22 mouse cellular contexts compared by ENCODE assay signal in genomic region chr5:84519836-84520235, GRCm38 (mm10).
DNase-seq lines count a peak whose midpoint lies in the region; ATAC-seq and TF ChIP-seq lines count a peak whose summit lies in the region.
"Had no signal": no experiment of that assay in that cellular context is flagged by ENCODE, and none has a peak within 500 bp of the region (broad histone marks: within the 10 kb centered on the region; RNA-seq: fewer than 3 reads in every experiment).

No protein-coding gene starts in this region.

- H3K9ac ChIP-seq in hindbrain, postnatal 0 days (replicated peaks; ENCODE audit: low read length): no peak overlapping the region
- no peak overlapping the region for H3K9ac ChIP-seq in midbrain, postnatal 0 days (replicated peaks; ENCODE audit: low read length, poor library complexity, severe bottlenecking)
- no peak overlapping the region for H3K9ac ChIP-seq in midbrain, embryonic 13.5 days (replicated peaks)
- H3K9ac ChIP-seq: embryonic facial prominence, embryonic 13.5 days; forebrain, embryonic 15.5 days; heart, embryonic 12.5 days; heart, embryonic 15.5 days; hindbrain, embryonic 14.5 days had no signal

- no peaks in the 10 kb centered on the region for H3K4me1 ChIP-seq in hindbrain, postnatal 0 days (ENCODE audit: insufficient read depth, low read length)
- H3K4me1 ChIP-seq in hindbrain, embryonic 10.5 days (replicated peaks): no peaks in the 10 kb centered on the region
- H3K4me1 ChIP-seq in midbrain, postnatal 0 days (ENCODE audit: insufficient read depth, low read length): no peaks in the 10 kb centered on the region
- no peaks in the 10 kb centered on the region for H3K4me1 ChIP-seq in midbrain, embryonic 13.5 days (replicated peaks)
- H3K4me1 ChIP-seq: embryonic facial prominence, embryonic 13.5 days; forebrain, embryonic 15.5 days; heart, embryonic 12.5 days; heart, embryonic 15.5 days had no signal

- no peaks in the 10 kb centered on the region for H3K36me3 ChIP-seq in hindbrain, postnatal 0 days (ENCODE audit: insufficient read depth, low read length)
- no peaks in the 10 kb centered on the region for H3K36me3 ChIP-seq in hindbrain, embryonic 10.5 days
- no peaks in the 10 kb centered on the region for H3K36me3 ChIP-seq in midbrain, postnatal 0 days (ENCODE audit: insufficient read depth, low read length)
- H3K36me3 ChIP-seq in midbrain, embryonic 13.5 days: no peaks in the 10 kb centered on the region
- H3K36me3 ChIP-seq: embryonic facial prominence, embryonic 13.5 days; forebrain, embryonic 15.5 days; heart, embryonic 12.5 days; heart, embryonic 15.5 days had no signal

- no peak for TF ChIP-seq POLR2A in brain, embryonic 14.5 days (IDR thresholded peaks at IDR 0.05; ENCODE audit: borderline replicate concordance, extremely low read depth, insufficient read depth, insufficient read length, poor library complexity, severe bottlenecking)

- no peak overlapping the region for H3K4me2 ChIP-seq in hindbrain, postnatal 0 days (ENCODE audit: low read depth, low read length)
- no peak overlapping the region for H3K4me2 ChIP-seq in midbrain, postnatal 0 days (ENCODE audit: low read depth, low read length, poor library complexity, severe bottlenecking)
- H3K4me2 ChIP-seq in midbrain, embryonic 13.5 days (replicated peaks): no peak overlapping the region
- H3K4me2 ChIP-seq: embryonic facial prominence, embryonic 13.5 days; forebrain, embryonic 15.5 days; heart, embryonic 12.5 days; heart, embryonic 15.5 days; hindbrain, embryonic 14.5 days had no signal

- no peaks in the 10 kb centered on the region for H3K27me3 ChIP-seq in hindbrain, postnatal 0 days (ENCODE audit: insufficient read depth, low read length)
- no peaks in the 10 kb centered on the region for H3K27me3 ChIP-seq in hindbrain, embryonic 10.5 days (ENCODE audit: insufficient read depth, poor library complexity, severe bottlenecking)
- no peaks in the 10 kb centered on the region for H3K27me3 ChIP-seq in midbrain, postnatal 0 days (ENCODE audit: insufficient read depth, low read length)
- H3K27me3 ChIP-seq in midbrain, embryonic 13.5 days: no peaks in the 10 kb centered on the region
- H3K27me3 ChIP-seq: embryonic facial prominence, embryonic 13.5 days; forebrain, embryonic 15.5 days; heart, embryonic 12.5 days; heart, embryonic 15.5 days had no signal

- no peak for ATAC-seq in hindbrain, postnatal 0 days
- ATAC-seq in midbrain, postnatal 0 days (ENCODE audit: low FRiP score): no peak
- no peak for ATAC-seq in midbrain, embryonic 13.5 days
- ATAC-seq: CD4-positive, CD25-positive, alpha-beta regulatory T cell, adult 4 months; forebrain, embryonic 15.5 days had no signal

- peak; percentile 1 for DNase-seq in hindbrain, postnatal 0 days (ENCODE audit: low spot score)
- DNase-seq in hindbrain, embryonic 10.5 days (ENCODE audit: low spot score): no peak
- peak; percentile 3 for DNase-seq in midbrain, postnatal 0 days (ENCODE audit: low spot score)
- DNase-seq in brain, embryonic 14.5 days (ENCODE audit: low read depth): peak; percentile 45
- no peak for DNase-seq in kidney, postnatal 25 days
- DNase-seq: adrenal gland, adult 2 months; adrenal gland, postnatal 14 days; cerebellum, adult 11 months; cerebellum, adult 2 months; cerebellum, adult 9-11 months; cerebellum, postnatal 25 days; gastrocnemius, postnatal 25 days; heart, adult 18-20 months; heart, postnatal 10 days; heart, postnatal 36 days had no signal

- no peak for TF ChIP-seq CTCF in hindbrain, postnatal 0 days (IDR thresholded peaks at IDR 0.05; ENCODE audit: low read depth)
- no peak for TF ChIP-seq CTCF in midbrain, postnatal 0 days (IDR thresholded peaks at IDR 0.05)
- TF ChIP-seq CTCF in brain, embryonic 14.5 days (IDR thresholded peaks at IDR 0.05; ENCODE audit: borderline replicate concordance, extremely low read depth, insufficient read depth, insufficient read length): no peak

- H3K27ac ChIP-seq in hindbrain, postnatal 0 days: no peak overlapping the region
- no peak overlapping the region for H3K27ac ChIP-seq in hindbrain, embryonic 10.5 days
- H3K27ac ChIP-seq in midbrain, postnatal 0 days (ENCODE audit: low read depth, low read length): no peak overlapping the region
- no peak overlapping the region for H3K27ac ChIP-seq in midbrain, embryonic 13.5 days
- H3K27ac ChIP-seq: embryonic facial prominence, embryonic 13.5 days; forebrain, embryonic 15.5 days; heart, embryonic 15.5 days; hindbrain, embryonic 14.5 days had no signal

- no peaks in the 10 kb centered on the region for H3K9me3 ChIP-seq in hindbrain, postnatal 0 days (ENCODE audit: low read length)
- H3K9me3 ChIP-seq in hindbrain, embryonic 10.5 days: no peaks in the 10 kb centered on the region
- no peaks in the 10 kb centered on the region for H3K9me3 ChIP-seq in midbrain, postnatal 0 days (ENCODE audit: low read length)
- H3K9me3 ChIP-seq in midbrain, embryonic 13.5 days: no peaks in the 10 kb centered on the region
- H3K9me3 ChIP-seq: embryonic facial prominence, embryonic 13.5 days; forebrain, embryonic 15.5 days; heart, embryonic 12.5 days; heart, embryonic 15.5 days had no signal

- no peak overlapping the region for H3K4me3 ChIP-seq in hindbrain, postnatal 0 days (ENCODE audit: low read length)
- no peak overlapping the region for H3K4me3 ChIP-seq in hindbrain, embryonic 10.5 days
- no peak overlapping the region for H3K4me3 ChIP-seq in midbrain, postnatal 0 days (ENCODE audit: low read depth, low read length)
- H3K4me3 ChIP-seq in midbrain, embryonic 13.5 days (replicated peaks): no peak overlapping the region
- H3K4me3 ChIP-seq: embryonic facial prominence, embryonic 13.5 days; forebrain, embryonic 15.5 days; heart, embryonic 12.5 days; heart, embryonic 15.5 days had no signal

Comparison
In these comparisons a context has a peak if more than half of its experiments do, and no peak if none do; other contexts are left out.
1. DNase-seq: peak in hindbrain, postnatal 0 days (single experiment), midbrain, postnatal 0 days (single experiment) and brain, embryonic 14.5 days (single experiment); none in hindbrain, embryonic 10.5 days (single experiment) and kidney, postnatal 25 days (0 of 2).